Mouse (Mus musculus) embryonic fibroblast, embryonic 13.5 days (primary cell): Measurements from ENCODE around the gene Ncoa6. TPM values are rescaled to one million over a fixed set of nuclear protein-coding genes. Genes with fewer than 3 reads are reported as not detected.
"Not testable (repeated sequence)": the region's sequence is repeated elsewhere in the genome, so short reads cannot be mapped to it uniquely, and the experiment has no call there.

Experiments used
- H3K27ac ChIP-seq: 2 replicates; pipeline ENCODE4 v1.5.1; 2012; ENCODE audit warnings: low read length, control low read depth, inconsistent platforms; ENCODE audit not compliant: insufficient read depth
- H3K4me1 ChIP-seq: 2 replicates; pipeline ENCODE4 v1.6.1; 2011; ENCODE audit warnings: low read length; ENCODE audit not compliant: control insufficient read depth, insufficient read depth
- H3K4me3 ChIP-seq: 2 replicates; pipeline ENCODE4 v1.5.1; 2011; ENCODE audit warnings: mild to moderate bottlenecking, control low read depth, low read length; ENCODE audit not compliant: insufficient read depth
- CTCF ChIP-seq: IDR thresholded peaks from 2 replicates; pipeline ENCODE4 v1.5.1; 2011; ENCODE audit warnings: mild to moderate bottlenecking, control low read depth, low read length, moderate library complexity, borderline replicate concordance; ENCODE audit not compliant: insufficient read depth
- POLR2A ChIP-seq: IDR thresholded peaks from 2 replicates; pipeline ENCODE4 v1.6.1; 2011; ENCODE audit warnings: low read depth, mild to moderate bottlenecking, control low read depth, low read length, moderate library complexity
- polyA plus RNA-seq: library from polyadenylated mRNA; stranded (reverse); fragments of >200 nt; gene quantifications from 2 replicates; pipeline ENCODE4 v1.2.4, GENCODE M21; 2011; ENCODE audit warnings: low read depth; ENCODE audit not compliant: missing spikeins, insufficient read length

The Ncoa6 gene
- polyA plus RNA-seq, 1 experiment = 44.7 TPM

- H3K4me3 ChIP-seq = no peak overlapping the region
- no peak for TF ChIP-seq POLR2A
- TF ChIP-seq CTCF = no peak
These were observed 32.1 kb upstream of the Ncoa6 start for GRCm38 (mm10) chr2:155505811-155506210.

GRCm38 (mm10) chr2:155504440-155505355 is 31.0 kb upstream of the Ncoa6 start:
- no peak overlapping the region for H3K4me3 ChIP-seq
- H3K4me1 ChIP-seq = no peaks in the 10 kb centered on the region
- no peak overlapping the region for H3K27ac ChIP-seq
- TF ChIP-seq CTCF (no peak), POLR2A (no peak)

More at GRCm38 (mm10) chr2:155505811-155506210, 32.1 kb upstream of the Ncoa6 start:
- Histone ChIP-seq H3K27ac (no peak overlapping the region), H3K4me1 (no peaks in the 10 kb centered on the region)

GRCm38 (mm10) chr2:155502596-155502995 is 28.9 kb upstream of the Ncoa6 start:
- Histone ChIP-seq H3K4me1 (no peaks in the 10 kb centered on the region), H3K4me3 (no peak overlapping the region)
- TF ChIP-seq POLR2A (no peak), CTCF (no peak)

GRCm38 (mm10) chr2:155490998-155491397 is 17.3 kb upstream of the Ncoa6 start:
- Histone ChIP-seq H3K4me1 (no peaks in the 10 kb centered on the region), H3K27ac (no peak overlapping the region), H3K4me3 (no peak overlapping the region)
- no peak for TF ChIP-seq CTCF
- no peak for TF ChIP-seq POLR2A

More at GRCm38 (mm10) chr2:155502596-155502995, 28.9 kb upstream of the Ncoa6 start:
- no peak overlapping the region for H3K27ac ChIP-seq

- H3K27ac ChIP-seq = no peak overlapping the region
- H3K4me1 ChIP-seq = no peaks in the 10 kb centered on the region
- TF ChIP-seq CTCF (no peak), POLR2A (no peak)
- H3K4me3 ChIP-seq = no peak overlapping the region
These were observed 8.3 kb upstream of the Ncoa6 start for GRCm38 (mm10) chr2:155482021-155482420.

GRCm38 (mm10) chr2:155472671-155473569 is 774 bp downstream of the Ncoa6 start:
- Histone ChIP-seq H3K27ac (peak overlapping the region; percentile 23), H3K4me3 (peak overlapping the region; percentile 75), H3K4me1 (no peaks in the 10 kb centered on the region; the same call in 1 of the 2 replicates)
- TF ChIP-seq CTCF = no peak
- TF ChIP-seq POLR2A = peak; percentile 45; the same call in 1 of the 2 replicates

GRCm38 (mm10) chr2:155466861-155467260 is 6.8 kb downstream of the Ncoa6 start:
- no peak for TF ChIP-seq POLR2A
- TF ChIP-seq CTCF = no peak
- Histone ChIP-seq H3K4me1 (no peaks in the 10 kb centered on the region), H3K27ac (no peak overlapping the region), H3K4me3 (no peak overlapping the region)

- TF ChIP-seq POLR2A (no peak), CTCF (no peak)
These were observed 20.1 kb downstream of the Ncoa6 start for GRCm38 (mm10) chr2:155453591-155453990.

GRCm38 (mm10) chr2:155451256-155451655 is 22.4 kb downstream of the Ncoa6 start:
- no peak overlapping the region for H3K4me3 ChIP-seq
- H3K27ac ChIP-seq = no peak overlapping the region
- no peak for TF ChIP-seq POLR2A
- TF ChIP-seq CTCF = no peak
- H3K4me1 ChIP-seq = 0 out of 2 replicates have a peak, but pooled peaks cover 3% of the 10 kb centered on the region

More at GRCm38 (mm10) chr2:155453591-155453990, 20.1 kb downstream of the Ncoa6 start:
- Histone ChIP-seq H3K4me3 (no peak overlapping the region), H3K4me1 (0 out of 2 replicates have a peak, but pooled peaks cover 3% of the 10 kb centered on the region), H3K27ac (no peak overlapping the region)

GRCm38 (mm10) chr2:155447906-155448305 is 25.8 kb downstream of the Ncoa6 start:
- not testable (repeated sequence) for H3K4me1 ChIP-seq, H3K4me3 ChIP-seq, H3K27ac ChIP-seq
